Mouse (Mus musculus) forebrain, embryonic 12.5 days (tissue): ENCODE measurements around the gene Man1c1. TPM values are rescaled to one million over a fixed set of nuclear protein-coding genes. Genes with fewer than 3 reads are reported as not detected.
A peak's percentile ranks its signal among the peaks of the same experiment; 100 is the strongest.

Experiments
- ATAC-seq: fragments of 200-750 bp; cut with Nextera tagmentation; 2 replicates; pipeline ENCODE4 v1.8.0; 2017; ENCODE audit warnings: moderate TSS enrichment; ENCODE audit not compliant: low FRiP score
- H3K27ac ChIP-seq: fragments of 300-500 bp; sonication (generic); 2 replicates; pipeline ENCODE4 v1.5.1; 2016; ENCODE audit warnings: mild to moderate bottlenecking
- H3K27me3 ChIP-seq: fragments of 300-500 bp; sonication (generic); 2 replicates; pipeline ENCODE4 v1.6.1; 2016; ENCODE audit warnings: mild to moderate bottlenecking
- H3K36me3 ChIP-seq: fragments of 300-500 bp; sonication (generic); replicated peaks from 2 replicates; pipeline ENCODE4 v1.6.1; 2016; ENCODE audit warnings: mild to moderate bottlenecking
- H3K4me1 ChIP-seq: fragments of 300-500 bp; sonication (generic); 2 replicates; pipeline ENCODE4 v1.6.1; 2016
- H3K4me2 ChIP-seq: fragments of 300-500 bp; sonication (generic); 2 replicates; pipeline ENCODE4 v1.6.1; 2016; ENCODE audit warnings: mild to moderate bottlenecking, moderate library complexity
- H3K4me3 ChIP-seq: fragments of 300-500 bp; sonication (generic); replicated peaks from 2 replicates; pipeline ENCODE4 v1.5.1; 2016; ENCODE audit warnings: mild to moderate bottlenecking
- H3K9ac ChIP-seq: fragments of 300-500 bp; sonication (generic); 2 replicates; pipeline ENCODE4 v1.6.1; 2016; ENCODE audit warnings: mild to moderate bottlenecking
- H3K9me3 ChIP-seq: fragments of 300-500 bp; sonication (generic); 2 replicates; pipeline ENCODE4 v1.6.1; 2016
- WGBS: fragments of 180-500 bp; shearing (Covaris S2); methylation state at CpG from one replicate; pipeline ENCODE4 v1.1.7; 2016; 5-methylcytosine and 5-hydroxymethylcytosine counted together
- polyA plus RNA-seq: library from polyadenylated mRNA; unstranded; fragments of >200 nt; fragmentation: Nextera tagmentation; extraction: Ambion mirVana; gene quantifications from 2 replicates; pipeline ENCODE4 v1.2.1, GENCODE M21; 2016

Man1c1 gene
- polyA plus RNA-seq, 1 experiment from 2014 or later: 4.0 TPM

DNA sequence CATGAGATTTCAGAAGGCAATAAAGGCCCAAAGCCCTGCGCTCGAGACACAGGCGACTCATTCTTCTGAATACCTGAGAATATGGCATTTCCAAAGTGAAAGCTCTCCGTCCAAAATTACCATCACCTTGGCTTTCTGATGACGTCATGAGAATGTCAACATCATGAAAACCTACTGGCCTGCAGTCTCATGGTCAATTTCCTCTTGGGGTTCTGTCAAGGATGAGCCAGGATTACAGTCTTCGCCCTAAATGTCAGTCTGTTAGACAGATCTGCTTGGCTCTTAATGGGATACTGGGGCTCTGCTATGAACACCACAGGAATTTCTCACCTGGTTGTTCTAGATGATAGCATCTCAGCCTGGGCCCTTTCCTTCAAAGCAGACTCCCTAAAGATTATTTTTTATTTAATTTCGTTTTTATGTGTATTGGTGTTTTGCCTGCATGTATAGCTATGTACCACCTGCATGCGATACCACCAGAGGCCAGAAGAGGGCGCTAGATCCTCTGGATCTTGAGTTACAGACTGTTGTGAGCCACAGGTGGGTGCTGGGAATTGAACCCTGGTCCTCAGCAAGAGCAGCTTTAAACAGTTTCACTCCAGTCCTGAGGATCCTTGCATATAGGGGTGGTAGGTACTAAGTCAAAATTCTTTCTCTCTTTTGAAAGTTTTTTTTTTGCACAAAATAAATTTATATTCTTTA, 19.3 kb downstream of the Man1c1 start:
- ATAC-seq: no peak
- Histone ChIP-seq H3K27me3 (no peaks in the 10 kb centered on the region), H3K36me3 (no peaks in the 10 kb centered on the region), H3K4me2 (no peak overlapping the region), H3K27ac (no peak overlapping the region), H3K4me1 (no peaks in the 10 kb centered on the region; the same call in 1 of the 2 replicates), H3K9ac (no peak overlapping the region), H3K4me3 (no peak overlapping the region), H3K9me3 (no peaks in the 10 kb centered on the region; the same call in 1 of the 2 replicates)
- 86% methylated on average over 9 of the region's 9 CpGs for WGBS

DNA sequence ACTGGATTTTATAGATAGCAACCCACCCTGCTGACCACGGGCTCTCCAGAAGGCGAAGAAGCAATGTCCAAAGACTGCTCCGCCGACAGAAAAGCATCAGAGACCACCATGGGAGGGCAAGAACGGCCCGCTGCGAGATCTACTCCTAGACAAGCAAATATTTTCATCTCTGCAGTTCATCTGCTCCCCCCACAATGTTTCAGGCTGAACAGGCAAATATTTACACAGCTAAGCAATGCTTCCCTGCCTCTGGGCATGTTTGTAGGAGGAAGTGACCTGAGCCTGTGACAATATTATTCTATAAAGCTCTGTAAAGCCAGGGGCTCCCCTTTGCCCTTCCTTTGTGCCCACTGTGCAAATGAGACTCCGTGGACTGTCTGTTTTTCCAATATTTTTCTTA, 20.2 kb downstream of the Man1c1 start:
- H3K9me3 ChIP-seq: no peaks in the 10 kb centered on the region; the same call in 1 of the 2 replicates
- no peaks in the 10 kb centered on the region; the same call in 1 of the 2 replicates for H3K4me1 ChIP-seq
- H3K9ac ChIP-seq: no peak overlapping the region
- no peak overlapping the region; the same call in 1 of the 2 replicates for H3K27ac ChIP-seq
- no peak for ATAC-seq
- no peaks in the 10 kb centered on the region for H3K36me3 ChIP-seq
- H3K4me3 ChIP-seq: no peak overlapping the region
- no peak overlapping the region for H3K4me2 ChIP-seq
- H3K27me3 ChIP-seq: no peaks in the 10 kb centered on the region; the same call in 1 of the 2 replicates
- 88% methylated on average over 8 of the region's 8 CpGs for WGBS

DNA sequence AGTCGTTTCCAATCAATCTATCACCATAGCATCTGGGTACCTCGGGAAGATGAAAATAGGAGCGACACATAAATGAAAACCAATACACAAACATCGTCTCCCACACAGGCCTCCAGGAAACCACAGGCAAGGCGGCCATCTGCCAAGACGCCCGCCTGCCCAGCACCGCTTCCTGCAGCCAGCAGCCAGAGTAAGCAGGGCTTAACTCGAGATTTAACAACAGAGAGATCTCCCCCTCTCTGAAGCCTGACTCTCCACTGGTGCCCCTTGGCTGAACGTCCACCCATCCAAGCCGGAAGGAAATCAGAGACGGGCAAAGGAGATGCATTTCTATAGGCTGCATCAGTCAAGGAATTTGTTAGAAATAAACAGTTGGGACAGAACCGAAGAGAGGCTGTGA, 21.1 kb downstream of the Man1c1 start:
- H3K4me1 ChIP-seq: peaks cover 6% of the 10 kb centered on the region
- no peaks in the 10 kb centered on the region; the same call in 1 of the 2 replicates for H3K27me3 ChIP-seq
- H3K27ac ChIP-seq: no peak overlapping the region
- no peak overlapping the region for H3K9ac ChIP-seq
- no peak overlapping the region for H3K4me3 ChIP-seq
- H3K9me3 ChIP-seq: no peaks in the 10 kb centered on the region; the same call in 1 of the 2 replicates
- WGBS: 73% methylated on average over 13 of the region's 13 CpGs
- no peak for ATAC-seq
- no peaks in the 10 kb centered on the region for H3K36me3 ChIP-seq
- H3K4me2 ChIP-seq: no peak overlapping the region

DNA sequence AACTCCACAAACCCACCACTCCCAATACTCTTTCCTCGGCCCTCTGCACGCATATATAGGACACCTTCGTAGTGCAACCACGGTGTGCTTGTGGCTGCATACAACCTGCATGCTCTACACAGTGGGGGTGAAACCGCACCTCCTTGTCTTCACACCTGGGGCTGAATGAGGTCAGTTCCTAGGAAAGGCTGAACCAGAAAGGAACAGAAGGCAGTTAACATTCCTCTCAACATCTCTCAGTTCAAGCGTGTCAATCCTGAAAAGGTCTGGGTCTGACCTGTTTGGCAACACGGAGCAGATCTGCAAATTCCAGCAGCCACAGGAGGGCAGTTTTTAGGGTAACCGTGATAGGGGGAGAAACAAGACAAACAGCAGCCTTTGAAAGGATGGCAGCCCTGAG, 21.7 kb downstream of the Man1c1 start:
- Histone ChIP-seq H3K36me3 (no peaks in the 10 kb centered on the region), H3K4me2 (no peak overlapping the region), H3K4me3 (no peak overlapping the region), H3K27me3 (no peaks in the 10 kb centered on the region; the same call in 1 of the 2 replicates), H3K4me1 (peaks cover 12% of the 10 kb centered on the region), H3K9me3 (no peaks in the 10 kb centered on the region; the same call in 1 of the 2 replicates), H3K27ac (no peak overlapping the region), H3K9ac (no peak overlapping the region)
- no peak for ATAC-seq
- 79% methylated on average over 8 of the region's 8 CpGs for WGBS

DNA sequence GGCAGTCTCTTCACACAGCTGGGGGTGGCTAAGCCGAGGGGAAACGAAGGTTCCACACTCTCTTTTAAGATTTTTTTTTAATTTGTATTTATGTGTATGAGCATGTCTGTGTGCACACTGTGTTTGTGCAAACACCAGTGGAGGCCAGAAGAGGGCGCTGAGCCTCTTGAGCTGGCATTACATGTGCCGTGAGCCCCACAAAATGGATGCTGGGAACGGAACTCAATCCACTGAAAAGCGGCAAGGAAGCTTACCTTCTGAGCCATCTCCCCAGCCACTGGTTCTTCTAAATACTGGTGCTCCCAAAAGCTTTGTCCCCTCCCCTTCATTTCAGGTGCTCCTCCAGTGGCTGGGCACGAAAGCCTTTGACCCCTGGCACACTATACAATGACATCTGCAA, 22.3 kb downstream of the Man1c1 start:
- Histone ChIP-seq H3K27me3 (no peaks in the 10 kb centered on the region; the same call in 1 of the 2 replicates), H3K4me3 (no peak overlapping the region), H3K36me3 (no peaks in the 10 kb centered on the region), H3K9me3 (no peaks in the 10 kb centered on the region; the same call in 1 of the 2 replicates), H3K9ac (no peak overlapping the region), H3K4me1 (peaks cover 16% of the 10 kb centered on the region), H3K27ac (no peak overlapping the region), H3K4me2 (no peak overlapping the region)
- no peak for ATAC-seq
- WGBS: 91% methylated on average over 7 of the region's 7 CpGs

DNA sequence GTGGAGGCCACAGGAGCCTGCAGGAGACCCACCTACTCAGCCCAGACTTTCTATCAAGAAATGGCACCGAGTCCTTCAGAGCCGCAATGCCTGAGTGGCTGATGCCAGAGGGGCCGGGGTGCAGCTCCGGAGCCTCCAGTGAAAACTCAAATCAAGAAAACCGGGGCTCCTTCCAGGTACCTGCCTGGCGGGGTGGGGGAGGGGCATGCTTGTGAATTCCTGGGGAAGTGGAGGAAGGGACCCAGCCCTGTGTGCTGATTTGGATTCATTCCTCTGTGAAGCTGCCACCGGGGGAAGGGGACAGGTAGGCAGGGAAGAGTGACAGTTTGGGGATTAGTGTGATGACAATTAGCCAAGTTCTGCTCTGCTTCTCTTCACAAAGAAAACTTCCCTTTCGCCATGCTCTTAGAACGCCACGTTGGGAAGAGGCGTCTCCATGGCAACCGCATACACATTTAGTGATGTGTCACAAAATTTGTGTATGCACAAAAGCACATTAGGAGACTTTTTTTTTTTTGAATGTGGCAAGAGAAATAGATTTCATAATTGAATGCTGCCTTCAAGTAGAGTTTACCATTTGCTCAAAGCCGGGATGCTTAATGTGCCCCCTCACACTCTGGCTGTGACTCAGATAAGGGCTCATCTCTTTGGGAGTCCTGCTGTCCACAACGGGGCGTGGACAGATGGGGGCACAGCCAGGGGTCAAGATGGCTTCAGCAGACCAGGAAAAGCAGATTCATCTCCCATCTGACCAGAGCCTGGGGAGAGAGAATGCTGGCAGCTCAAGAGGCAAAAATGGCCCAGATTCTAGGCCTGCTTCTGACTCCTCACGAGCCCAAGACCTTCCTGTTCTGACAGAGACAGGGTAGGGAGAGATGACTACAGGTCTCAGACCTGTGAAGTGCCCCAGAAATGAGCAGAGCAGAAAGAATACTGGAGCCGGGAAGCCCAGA, 26.3 kb downstream of the Man1c1 start:
- H3K27ac ChIP-seq: no peak overlapping the region
- no peaks in the 10 kb centered on the region; the same call in 1 of the 2 replicates for H3K27me3 ChIP-seq
- no peaks in the 10 kb centered on the region for H3K36me3 ChIP-seq
- ATAC-seq: no peak
- H3K4me2 ChIP-seq: no peak overlapping the region
- peaks cover 24% of the 10 kb centered on the region for H3K4me1 ChIP-seq
- H3K9ac ChIP-seq: peak overlapping the region; percentile 12; the same call in 1 of the 2 replicates
- H3K9me3 ChIP-seq: no peaks in the 10 kb centered on the region
- WGBS: 40% methylated on average over 17 of the region's 17 CpGs
- no peak overlapping the region for H3K4me3 ChIP-seq

DNA sequence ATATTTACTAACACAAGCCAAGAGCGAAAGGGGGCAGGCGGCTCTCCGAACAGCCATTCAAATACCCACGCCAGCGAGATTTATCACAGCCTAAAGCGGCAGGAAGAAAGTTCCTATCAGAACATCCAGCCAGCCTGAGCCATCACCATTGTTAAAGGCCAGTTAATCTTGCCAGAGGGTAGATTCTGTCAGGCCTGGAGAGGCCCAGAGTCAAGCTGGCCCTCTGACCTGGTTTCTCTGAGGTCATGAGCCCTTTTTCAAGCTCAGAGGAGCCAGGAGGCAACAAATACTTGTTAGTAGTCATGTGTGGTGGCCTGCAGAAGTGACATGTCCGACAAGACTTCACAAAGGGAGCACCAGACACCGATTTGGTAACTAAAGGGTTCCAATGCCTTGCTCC, 28.3 kb downstream of the Man1c1 start:
- H3K4me2 ChIP-seq: no peak overlapping the region
- peaks cover 24% of the 10 kb centered on the region for H3K4me1 ChIP-seq
- no peaks in the 10 kb centered on the region for H3K9me3 ChIP-seq
- H3K27me3 ChIP-seq: no peaks in the 10 kb centered on the region; the same call in 1 of the 2 replicates
- no peak for ATAC-seq
- H3K4me3 ChIP-seq: no peak overlapping the region
- H3K36me3 ChIP-seq: no peaks in the 10 kb centered on the region
- no peak overlapping the region for H3K27ac ChIP-seq
- 37% methylated on average over 8 of the region's 8 CpGs for WGBS
- H3K9ac ChIP-seq: no peak overlapping the region

DNA sequence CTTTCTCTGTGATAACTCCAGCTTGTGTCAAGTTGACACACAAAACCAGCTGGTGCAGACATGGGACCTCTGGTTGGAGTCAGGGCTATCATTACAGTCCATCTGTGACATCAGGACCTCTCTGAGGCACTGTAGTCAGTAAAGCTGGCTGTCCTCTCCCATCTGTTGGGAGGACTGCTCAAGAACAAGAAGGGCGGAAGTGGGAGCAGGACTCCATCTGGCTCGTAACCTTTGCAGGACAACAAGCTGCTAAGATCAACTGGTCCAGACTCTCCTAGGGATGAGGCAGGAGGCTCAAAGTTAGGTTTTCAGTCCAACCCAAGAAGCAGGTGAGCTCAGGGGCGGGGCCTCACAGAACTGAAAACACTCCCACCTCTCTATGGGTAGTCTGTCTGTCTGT, 29.1 kb downstream of the Man1c1 start:
- peaks cover 28% of the 10 kb centered on the region for H3K4me1 ChIP-seq
- no peaks in the 10 kb centered on the region for H3K36me3 ChIP-seq
- no peak overlapping the region for H3K9ac ChIP-seq
- H3K27me3 ChIP-seq: no peaks in the 10 kb centered on the region; the same call in 1 of the 2 replicates
- no peak overlapping the region for H3K4me3 ChIP-seq
- no peak overlapping the region for H3K27ac ChIP-seq
- no peak for ATAC-seq
- 97% methylated on average over 3 of the region's 3 CpGs for WGBS
- no peaks in the 10 kb centered on the region for H3K9me3 ChIP-seq
- no peak overlapping the region for H3K4me2 ChIP-seq

DNA sequence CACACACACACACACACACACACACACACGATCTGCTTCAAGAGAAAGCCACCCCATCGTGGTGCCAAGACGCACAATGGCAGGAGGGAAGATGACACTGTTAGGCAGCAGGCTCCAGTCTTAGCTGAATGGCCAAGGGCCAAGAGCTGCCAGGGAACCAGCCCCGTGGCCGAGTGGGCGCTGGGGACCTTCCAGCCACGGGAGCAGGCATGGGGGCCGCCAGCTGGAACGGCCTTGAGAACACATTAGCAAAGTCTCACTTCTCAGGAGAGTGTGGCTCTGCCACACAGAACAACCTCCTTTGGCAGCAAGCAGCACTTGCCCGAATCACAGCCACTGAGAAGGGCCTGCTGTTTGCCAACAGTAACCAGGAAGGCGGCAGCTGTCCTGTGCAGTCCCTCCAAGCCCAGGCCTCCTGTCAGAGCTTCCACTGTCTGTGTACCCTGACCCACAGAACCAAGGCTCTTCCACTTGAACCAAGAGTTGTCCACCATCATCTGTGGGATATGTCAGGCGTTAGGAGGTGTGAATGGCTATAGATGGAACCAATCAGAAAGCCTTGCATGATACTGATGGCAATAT, 30.1 kb downstream of the Man1c1 start:
- H3K9ac ChIP-seq: no peak overlapping the region
- ATAC-seq: no peak
- no peak overlapping the region for H3K4me3 ChIP-seq
- WGBS: 95% methylated on average over 12 of the region's 12 CpGs
- H3K27me3 ChIP-seq: no peaks in the 10 kb centered on the region
- no peaks in the 10 kb centered on the region for H3K9me3 ChIP-seq
- H3K4me2 ChIP-seq: no peak overlapping the region
- H3K4me1 ChIP-seq: peaks cover 28% of the 10 kb centered on the region
- no peak overlapping the region for H3K27ac ChIP-seq
- H3K36me3 ChIP-seq: no peaks in the 10 kb centered on the region

DNA sequence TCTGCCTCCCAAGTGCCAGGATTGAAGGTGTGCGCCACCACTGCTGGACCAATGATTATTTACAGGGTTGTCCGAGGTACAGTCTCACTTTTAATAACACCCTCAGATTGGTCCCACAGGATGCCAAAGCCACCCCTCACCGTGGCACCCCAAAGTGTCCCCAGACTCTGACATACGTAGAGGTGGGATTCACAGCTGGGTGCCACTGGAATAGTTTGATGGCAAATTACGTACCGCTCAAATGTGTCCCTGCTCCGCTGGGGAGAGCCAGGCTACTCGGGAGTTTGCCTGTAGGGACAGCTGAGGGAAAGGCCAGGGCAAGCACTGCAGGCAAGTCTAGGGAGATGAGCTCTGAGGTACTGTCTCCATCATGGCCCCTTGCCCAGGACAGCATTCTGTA, 30.9 kb downstream of the Man1c1 start:
- Histone ChIP-seq H3K9ac (no peak overlapping the region), H3K27ac (no peak overlapping the region), H3K4me1 (peaks cover 27% of the 10 kb centered on the region), H3K4me2 (no peak overlapping the region), H3K4me3 (no peak overlapping the region), H3K36me3 (no peaks in the 10 kb centered on the region), H3K27me3 (no peaks in the 10 kb centered on the region), H3K9me3 (no peaks in the 10 kb centered on the region)
- 89% methylated on average over 8 of the region's 8 CpGs for WGBS
- ATAC-seq: no peak

DNA sequence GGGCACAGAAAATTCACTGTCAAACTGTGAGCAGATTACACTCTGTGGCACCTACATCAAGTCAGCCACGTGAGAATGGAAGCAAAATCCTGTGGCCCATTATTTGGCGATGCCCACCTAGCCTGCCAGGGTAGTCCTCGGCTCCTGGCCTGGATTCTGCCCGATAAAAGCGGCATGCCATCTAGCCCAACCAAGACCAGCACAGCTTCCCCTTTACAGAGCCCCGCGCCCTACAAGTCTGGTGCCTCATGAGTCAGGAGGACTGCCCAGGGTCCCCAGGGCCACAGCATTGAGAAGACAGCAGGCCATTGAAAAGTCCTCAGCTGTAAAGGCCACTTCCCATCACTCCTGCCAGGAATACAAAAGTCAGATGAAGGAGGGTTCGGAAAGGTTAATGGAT, 31.8 kb downstream of the Man1c1 start:
- 83% methylated on average over 8 of the region's 8 CpGs for WGBS
- Histone ChIP-seq H3K27me3 (no peaks in the 10 kb centered on the region), H3K9me3 (no peaks in the 10 kb centered on the region), H3K4me2 (no peak overlapping the region), H3K9ac (no peak overlapping the region), H3K4me3 (no peak overlapping the region), H3K4me1 (peaks cover 19% of the 10 kb centered on the region), H3K27ac (no peak overlapping the region), H3K36me3 (no peaks in the 10 kb centered on the region)
- no peak for ATAC-seq

DNA sequence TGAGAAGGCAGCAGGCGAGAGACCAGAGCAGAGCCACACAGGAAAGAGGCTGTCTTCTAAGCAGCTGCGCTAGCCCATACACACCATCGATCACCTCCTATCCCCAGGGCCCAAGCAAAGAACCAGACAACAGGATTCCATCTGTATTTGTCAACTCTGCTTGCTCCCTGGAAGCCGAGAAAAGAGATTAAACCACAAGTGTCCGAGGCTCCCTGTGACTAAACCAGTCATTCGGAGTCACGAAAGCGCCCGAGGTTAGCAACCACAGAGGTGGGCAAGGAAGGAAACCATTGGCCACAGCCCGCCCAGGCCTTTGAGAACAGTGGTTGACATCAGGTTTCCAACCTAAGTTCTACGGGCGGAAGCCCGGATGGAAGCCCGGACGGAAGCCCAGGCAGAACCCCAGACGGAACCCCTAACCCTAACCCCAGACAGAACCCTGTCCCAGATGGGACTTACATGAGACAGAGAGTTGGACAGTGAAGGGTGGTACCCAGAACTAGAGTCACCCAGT, 32.4 kb downstream of the Man1c1 start:
- Histone ChIP-seq H3K4me1 (peaks cover 16% of the 10 kb centered on the region), H3K27me3 (no peaks in the 10 kb centered on the region), H3K9ac (no peak overlapping the region), H3K4me2 (no peak overlapping the region), H3K27ac (no peak overlapping the region), H3K4me3 (no peak overlapping the region), H3K9me3 (no peaks in the 10 kb centered on the region), H3K36me3 (no peaks in the 10 kb centered on the region)
- no peak for ATAC-seq
- WGBS: 90% methylated on average over 16 of the region's 16 CpGs
